Mouse (Mus musculus) ES-E14 (cell line): ENCODE measurements around the gene Rrm2. TPM values are rescaled to one million over a fixed set of nuclear protein-coding genes. Genes with fewer than 3 reads are reported as not detected.
A peak's percentile ranks its signal among the peaks of the same experiment; 100 is the strongest.

Experiments
- DNase-seq: peaks from one replicate; pipeline ENCODE4 v3.0.0-alpha.2; 2013; ENCODE audit warnings: low read depth, low spot score
- H3K27ac ChIP-seq: 2 replicates; pipeline ENCODE4 v1.5.1; 2012; ENCODE audit warnings: low read depth, mild to moderate bottlenecking, low read length, moderate library complexity, mixed read lengths; ENCODE audit not compliant: poor library complexity, insufficient read depth, severe bottlenecking
- H3K36me3 ChIP-seq: 2 replicates; pipeline ENCODE4 v1.6.1; 2012; ENCODE audit warnings: mild to moderate bottlenecking, low read length, moderate library complexity, mixed read lengths; ENCODE audit not compliant: control insufficient read depth, poor library complexity, insufficient read depth, severe bottlenecking
- H3K4me1 ChIP-seq, 2 experiments: fragments of 150-350 bp in 1 of 2; sonication (generic) in 1 of 2; 2 replicates each; pipeline ENCODE4 v1.6.1; 2012; ENCODE audit warnings: low read length in 2 of 2, mild to moderate bottlenecking in 1 of 2, mixed read lengths in 1 of 2; ENCODE audit not compliant: control insufficient read depth in 2 of 2, insufficient read depth in 2 of 2, poor library complexity in 1 of 2
- H3K4me3 ChIP-seq, 2 experiments: fragments of 150-350 bp in 1 of 2; sonication (generic) in 1 of 2; 2 replicates each; pipeline ENCODE4 v1.5.1; 2012; ENCODE audit warnings: low read length in 2 of 2, low read depth in 1 of 2, mild to moderate bottlenecking in 1 of 2, mixed read lengths in 1 of 2; ENCODE audit not compliant: insufficient read depth in 1 of 2, poor library complexity in 1 of 2, severe bottlenecking in 1 of 2
- H3K9ac ChIP-seq: 2 replicates; pipeline ENCODE4 v1.6.1; 2012; ENCODE audit warnings: low read depth, mild to moderate bottlenecking, low read length, mixed read lengths; ENCODE audit not compliant: poor library complexity, insufficient read depth, severe bottlenecking
- H3K9me3 ChIP-seq: fragments of 150-350 bp; sonication (generic); 2 replicates; pipeline ENCODE4 v1.6.1; 2012; ENCODE audit warnings: low read depth, mild to moderate bottlenecking, low read length; ENCODE audit not compliant: control insufficient read depth, insufficient read depth
- CHD2 ChIP-seq: IDR thresholded peaks from 2 replicates; pipeline ENCODE4 v1.6.1; 2014; ENCODE audit warnings: mild to moderate bottlenecking, low read depth, low read length, inconsistent platforms
- HCFC1 ChIP-seq: IDR thresholded peaks from 2 replicates; pipeline ENCODE4 v1.6.1; 2012; ENCODE audit warnings: low read length, inconsistent platforms, borderline replicate concordance; ENCODE audit not compliant: insufficient read depth
- MAFK ChIP-seq: IDR thresholded peaks from 2 replicates; pipeline ENCODE4 v1.6.1; 2014; ENCODE audit warnings: mild to moderate bottlenecking, low read depth, low read length, inconsistent platforms; ENCODE audit not compliant: insufficient read depth
- ZC3H11A ChIP-seq: IDR thresholded peaks from 2 replicates; pipeline ENCODE4 v1.6.1; 2012; ENCODE audit warnings: low read depth, mild to moderate bottlenecking, inconsistent platforms, low read length, borderline replicate concordance
- ZNF384 ChIP-seq: IDR thresholded peaks from 2 replicates; pipeline ENCODE4 v1.6.1; 2012; ENCODE audit warnings: low read depth, low read length, inconsistent platforms
- in situ Hi-C, 2 experiments: fragments of 600-800 bp; cut with MboI; formaldehyde crosslinking; loops; one replicate each; pipeline ENCODE4 v1.15.1; 2025; ENCODE audit warnings: low sequenced_read_pairs in 2 of 2, inconsistent platforms in 1 of 2; ENCODE audit not compliant: unreplicated experiment in 2 of 2
- total RNA-seq: library from RNA; depleted of rRNA; stranded (reverse); fragments of 300-350 nt; gene quantifications from 2 replicates; pipeline ENCODE4 v1.2.3, GENCODE M21; 2012

The Rrm2 gene
- total RNA-seq, 1 experiment, result 112 TPM

- Histone ChIP-seq H3K27ac (no peak overlapping the region), H3K9me3 (no peaks in the 10 kb centered on the region), H3K4me3 (peak overlapping the region in 1 of 2 experiments; percentile 66; a peak in 2 of 4 replicates), H3K4me1 (peaks cover 0 to 7% of the 10 kb centered on the region in 2 experiments; a peak in 1 of 4 replicates), H3K36me3 (no peaks in the 10 kb centered on the region), H3K9ac (no peak overlapping the region)
- peak; percentile 39; the same call in 1 of the 2 replicates for TF ChIP-seq ZC3H11A
- TF ChIP-seq HCFC1, result no peak
- DNase-seq, result peak; percentile 79
- in situ Hi-C loops, result loop anchor here in 1 of 2 experiments (10.0 kb wide), 1 partner anchor 222 kb away; no protein-coding TSS in a partner anchor
These were observed 11.2 kb upstream of the Rrm2 start for GRCm38 (mm10) chr12:24696500-24697483.

GRCm38 (mm10) chr12:24697484-24698204 is 10.4 kb upstream of the Rrm2 start:
- Histone ChIP-seq H3K9me3 (no peaks in the 10 kb centered on the region), H3K36me3 (no peaks in the 10 kb centered on the region)
- in situ Hi-C loops, result loop anchor here in 1 of 2 experiments (10.0 kb wide), 1 partner anchor 223 kb away; no protein-coding TSS in a partner anchor

GRCm38 (mm10) chr12:24698514-24698913 is 9.5 kb upstream of the Rrm2 start:
- DNase-seq, result no peak
- H3K9ac ChIP-seq, result no peak overlapping the region
- no peak overlapping the region for H3K27ac ChIP-seq
- no peak for TF ChIP-seq ZNF384
- no peak for TF ChIP-seq ZC3H11A
- TF ChIP-seq HCFC1, result no peak
- TF ChIP-seq MAFK, result no peak
- TF ChIP-seq CHD2, result no peak
- no peak overlapping the region for H3K4me3 ChIP-seq
- peaks cover 0 to 7% of the 10 kb centered on the region in 2 experiments; a peak in 1 of 4 replicates for H3K4me1 ChIP-seq
- in situ Hi-C loops, result loop anchor here in 1 of 2 experiments (10.0 kb wide), 1 partner anchor 224 kb away; no protein-coding TSS in a partner anchor
- no peaks in the 10 kb centered on the region for H3K9me3 ChIP-seq
- H3K36me3 ChIP-seq, result no peaks in the 10 kb centered on the region

More at GRCm38 (mm10) chr12:24697484-24698204, 10.4 kb upstream of the Rrm2 start:
- 0 out of 2 replicates have a peak overlapping the region, but pooled peaks have one; percentile 31 for H3K9ac ChIP-seq
- peaks cover 0 to 7% of the 10 kb centered on the region in 2 experiments; a peak in 1 of 4 replicates for H3K4me1 ChIP-seq
- peak; percentile 75 for DNase-seq
- H3K27ac ChIP-seq, result no peak overlapping the region
- TF ChIP-seq ZC3H11A, result no peak
- no peak for TF ChIP-seq ZNF384
- TF ChIP-seq MAFK, result no peak
- TF ChIP-seq CHD2, result no peak
- no peak for TF ChIP-seq HCFC1
- peak overlapping the region; percentile 22 to 66; a peak in 3 of 4 replicates for H3K4me3 ChIP-seq

GRCm38 (mm10) chr12:24699578-24699977 is 8.5 kb upstream of the Rrm2 start:
- no peak overlapping the region for H3K9ac ChIP-seq
- peaks cover 0 to 7% of the 10 kb centered on the region in 2 experiments; a peak in 1 of 4 replicates for H3K4me1 ChIP-seq
- no peak overlapping the region for H3K27ac ChIP-seq
- no peak overlapping the region for H3K4me3 ChIP-seq
- H3K36me3 ChIP-seq, result no peaks in the 10 kb centered on the region
- no peaks in the 10 kb centered on the region for H3K9me3 ChIP-seq
- in situ Hi-C loops, result loop anchor here in 1 of 2 experiments (10.0 kb wide), 1 partner anchor 225 kb away; no protein-coding TSS in a partner anchor
- TF ChIP-seq ZC3H11A, result no peak
- no peak for TF ChIP-seq HCFC1
- no peak for TF ChIP-seq CHD2
- no peak for DNase-seq
